Mouse (Mus musculus) embryonic fibroblast, embryonic 13.5 days (primary cell): ENCODE measurements around the gene Tcam1.

Experiments used
- CTCF ChIP-seq: IDR thresholded peaks from 2 replicates; pipeline ENCODE4 v1.5.1; 2011; ENCODE audit warnings: mild to moderate bottlenecking, control low read depth, low read length, moderate library complexity, borderline replicate concordance; ENCODE audit not compliant: insufficient read depth
- POLR2A ChIP-seq: IDR thresholded peaks from 2 replicates; pipeline ENCODE4 v1.6.1; 2011; ENCODE audit warnings: low read depth, mild to moderate bottlenecking, control low read depth, low read length, moderate library complexity

- TF ChIP-seq POLR2A, result no peak
- TF ChIP-seq CTCF, result no peak
These were observed 9.7 kb downstream of the Tcam1 start for GRCm38 (mm10) chr11:106286206-106286605.
